Mouse (Mus musculus): ENCODE measurements around the gene Prpf18.

GRCm38 (mm10) chr2:4575975-4576374 lies 75.9 kb downstream of the Prpf18 start:
- TF ChIP-seq EP300 (IDR thresholded peaks at IDR 0.05; ENCODE audit: low read depth) (no peak), CTCF (IDR thresholded peaks at IDR 0.05; ENCODE audit: low read depth) (no peak)

Measured in heart, postnatal 0 days (tissue).